Mouse (Mus musculus): Measurements from ENCODE around the gene Arap1. TPM values are rescaled to one million over a fixed set of nuclear protein-coding genes. Genes with fewer than 3 reads are reported as not detected.

Gene Arap1
- total RNA-seq, 2 experiments from 2014 or later = 15.4 to 18.0 TPM

- DNase-seq (ENCODE audit: low spot score in 2 of 2) = no peak
These were observed 90.0 kb downstream of the Arap1 start for GRCm38 (mm10) chr7:101437876-101438275.

GRCm38 (mm10) chr7:101443093-101443492 lies 95.2 kb downstream of the Arap1 start:
- DNase-seq (ENCODE audit: low spot score in 2 of 2) = no peak

GRCm38 (mm10) chr7:101444211-101444610 lies 96.3 kb downstream of the Arap1 start:
- no peak for DNase-seq (ENCODE audit: low spot score in 2 of 2)

GRCm38 (mm10) chr7:101449855-101450254 lies 102.0 kb downstream of the Arap1 start:
- DNase-seq (ENCODE audit: low spot score in 2 of 2) = no peak

GRCm38 (mm10) chr7:101450422-101451401 lies 102.8 kb downstream of the Arap1 start:
- DNase-seq (ENCODE audit: low spot score in 2 of 2) = peak; percentile 81 to 93

- DNase-seq (ENCODE audit: low spot score in 2 of 2) = no peak
These were observed 104.8 kb downstream of the Arap1 start for GRCm38 (mm10) chr7:101452669-101453068.

- no peak for DNase-seq (ENCODE audit: low spot score in 2 of 2)
These were observed 105.4 kb downstream of the Arap1 start for GRCm38 (mm10) chr7:101453296-101453695.

- peak in 1 of 2 experiments; percentile 12 for DNase-seq (ENCODE audit: low spot score in 2 of 2)
These were observed 105.9 kb downstream of the Arap1 start for GRCm38 (mm10) chr7:101453725-101454124.

GRCm38 (mm10) chr7:101454479-101454878 lies 106.6 kb downstream of the Arap1 start:
- DNase-seq (ENCODE audit: low spot score in 2 of 2) = peak in 1 of 2 experiments; percentile 49

GRCm38 (mm10) chr7:101455141-101455540 lies 107.3 kb downstream of the Arap1 start:
- DNase-seq (ENCODE audit: low spot score in 2 of 2) = peak in 1 of 2 experiments; percentile 15

- no peak for DNase-seq (ENCODE audit: low spot score in 2 of 2)
These were observed 108.5 kb downstream of the Arap1 start for GRCm38 (mm10) chr7:101456318-101456717.

- DNase-seq (ENCODE audit: low spot score in 2 of 2) = peak in 1 of 2 experiments; percentile 6
These were observed 108.9 kb downstream of the Arap1 start for GRCm38 (mm10) chr7:101456789-101457188.

GRCm38 (mm10) chr7:101457283-101457682 lies 109.4 kb downstream of the Arap1 start:
- DNase-seq (ENCODE audit: low spot score in 2 of 2) = peak in 1 of 2 experiments; percentile 76

GRCm38 (mm10) chr7:101457801-101458200 lies 109.9 kb downstream of the Arap1 start:
- DNase-seq (ENCODE audit: low spot score in 2 of 2) = no peak

- no peak for DNase-seq (ENCODE audit: low spot score in 2 of 2)
These were observed 110.5 kb downstream of the Arap1 start for GRCm38 (mm10) chr7:101458278-101458781.

- DNase-seq (ENCODE audit: low spot score in 2 of 2) = no peak
These were observed 111.5 kb downstream of the Arap1 start for GRCm38 (mm10) chr7:101459305-101459813.

- peak in 1 of 2 experiments; percentile 6 for DNase-seq (ENCODE audit: low spot score in 2 of 2)
These were observed 112.2 kb downstream of the Arap1 start for GRCm38 (mm10) chr7:101459923-101460607.

GRCm38 (mm10) chr7:101460608-101460957 lies 112.7 kb downstream of the Arap1 start:
- DNase-seq (ENCODE audit: low spot score in 2 of 2) = peak; percentile 64 to 67

GRCm38 (mm10) chr7:101461571-101461970 lies 113.7 kb downstream of the Arap1 start:
- DNase-seq (ENCODE audit: low spot score in 2 of 2) = peak in 1 of 2 experiments; percentile 8

All from layer of hippocampus, adult 18-20 months (tissue).